Mouse (Mus musculus) gastrocnemius, postnatal 14 days (tissue): ENCODE data around the gene Sap30. TPM values are rescaled to one million over a fixed set of nuclear protein-coding genes. Genes with fewer than 3 reads are reported as not detected.
"Not testable (repeated sequence)": the region's sequence is repeated elsewhere in the genome, so short reads cannot be mapped to it uniquely, and the experiment has no call there.

Source experiments
- DNase-seq: peaks from one replicate; pipeline ENCODE4 v3.0.0; 2021; ENCODE audit warnings: mixed read lengths
- intact Hi-C: fragments of 180-260 bp; cut with DNase I; formaldehyde crosslinking; loops from one replicate; pipeline ENCODE4 v1.15.1; 2025; ENCODE audit warnings: low total_unique reads
- long read RNA-seq, 2 experiments: library from polyadenylated mRNA; stranded (forward); transcript quantifications; one replicate each; pipeline ENCODE4 v2.0.0; 2021
- total RNA-seq, 2 experiments: library from RNA; stranded (reverse); gene quantifications; 2 replicates each; pipeline ENCODE4 v1.2.3; 2021

Gene Sap30
- 10 to 100 TPM; 16.7 to 26.8 TPM for total RNA-seq
- long read RNA-seq, experiment 1, transcript Sap30-201 (4 exons, 1,178 nt), result major isoform, 25 of 27 reads
- long read RNA-seq, experiment 1, partial matches to known transcripts, result 0 of 27 reads
- long read RNA-seq, experiment 1, other reads (novel, unspliced or antisense), result 2 of 27 reads
- long read RNA-seq, experiment 2, transcript Sap30-201 (4 exons, 1,178 nt), result major isoform, 38 of 40 reads
- long read RNA-seq, experiment 2, partial matches to known transcripts, result 1 of 40 reads
- long read RNA-seq, experiment 2, other reads (novel, unspliced or antisense), result 1 of 40 reads

- peak; percentile 98 for DNase-seq
- intact Hi-C loops, result no loop called here
Measured at GRCm38 (mm10) chr8:57487441-57488155, at the start of gene Sap30. Gene Sap30 (minus strand): TSS chr8:57487860.

GRCm38 (mm10) chr8:57536167-57536566, 48.5 kb upstream of the Sap30 start:
- intact Hi-C loops, result loop anchor here (10.0 kb wide), 1 partner anchor 181 kb away; no protein-coding TSS in a partner anchor
- no peak for DNase-seq

GRCm38 (mm10) chr8:57534495-57534894, 46.8 kb upstream of the Sap30 start:
- intact Hi-C loops, result loop anchor here (10.0 kb wide), 1 partner anchor 180 kb away; no protein-coding TSS in a partner anchor

GRCm38 (mm10) chr8:57533106-57533505, 45.4 kb upstream of the Sap30 start:
- intact Hi-C loops, result loop anchor here (10.0 kb wide), 1 partner anchor 178 kb away; no protein-coding TSS in a partner anchor
- no peak for DNase-seq

More at GRCm38 (mm10) chr8:57534495-57534894, 46.8 kb upstream of the Sap30 start:
- DNase-seq, result no peak

- no peak for DNase-seq
- intact Hi-C loops, result loop anchor here (10.0 kb wide), 1 partner anchor 177 kb away; no protein-coding TSS in a partner anchor
Measured at GRCm38 (mm10) chr8:57532223-57532622, 44.6 kb upstream of the Sap30 start.

- intact Hi-C loops, result loop anchor here (2.0 to 10.0 kb wide), 2 partner anchors 102 to 176 kb away; no protein-coding TSS in a partner anchor
- peak; percentile 79 for DNase-seq
Measured at GRCm38 (mm10) chr8:57530666-57531349, 43.1 kb upstream of the Sap30 start.

GRCm38 (mm10) chr8:57530238-57530637, 42.6 kb upstream of the Sap30 start:
- intact Hi-C loops, result loop anchor here (2.0 to 10.0 kb wide), 2 partner anchors 101 to 175 kb away; no protein-coding TSS in a partner anchor
- DNase-seq, result no peak

- intact Hi-C loops, result no loop called here
- DNase-seq, result no peak
Measured at GRCm38 (mm10) chr8:57528036-57528435, 40.4 kb upstream of the Sap30 start.

- intact Hi-C loops, result no loop called here
- DNase-seq, result no peak
Measured at GRCm38 (mm10) chr8:57520186-57520786, 32.6 kb upstream of the Sap30 start.

- no peak for DNase-seq
- intact Hi-C loops, result no loop called here
Measured at GRCm38 (mm10) chr8:57517723-57518122, 30.1 kb upstream of the Sap30 start.

- intact Hi-C loops, DNase-seq: not testable (repeated sequence)
Measured at GRCm38 (mm10) chr8:57516685-57517084, 29.0 kb upstream of the Sap30 start.

GRCm38 (mm10) chr8:57513178-57513661, 25.6 kb upstream of the Sap30 start:
- intact Hi-C loops, DNase-seq: not testable (repeated sequence)

GRCm38 (mm10) chr8:57512141-57513056, 24.7 kb upstream of the Sap30 start:
- peak; percentile 42 for DNase-seq
- intact Hi-C loops, result no loop called here

- intact Hi-C loops, result no loop called here
- peak; percentile 100 for DNase-seq
Measured at GRCm38 (mm10) chr8:57511316-57512118, 23.9 kb upstream of the Sap30 start, which contains the start of gene Hmgb2. Gene Hmgb2 (plus strand): TSS chr8:57511907.

GRCm38 (mm10) chr8:57510791-57511315, 23.2 kb upstream of the Sap30 start:
- intact Hi-C loops, result no loop called here

GRCm38 (mm10) chr8:57508657-57509056, 21.0 kb upstream of the Sap30 start:
- no peak for DNase-seq
- intact Hi-C loops, result no loop called here

More at GRCm38 (mm10) chr8:57510791-57511315, 23.2 kb upstream of the Sap30 start:
- no peak for DNase-seq

- DNase-seq, result no peak
- intact Hi-C loops, result no loop called here
Measured at GRCm38 (mm10) chr8:57507556-57508063, 19.9 kb upstream of the Sap30 start.
